Mouse (Mus musculus) left cerebral cortex, postnatal 25 days (tissue): ENCODE data around the gene Adam26b. TPM values are rescaled to one million over a fixed set of nuclear protein-coding genes. Genes with fewer than 3 reads are reported as not detected.
"Not testable (repeated sequence)": the region's sequence is repeated elsewhere in the genome, so short reads cannot be mapped to it uniquely, and the experiment has no call there.

Source experiments
- DNase-seq, 2 experiments: peaks; one replicate each; pipeline ENCODE4 v3.0.0; 2022; ENCODE audit warnings: low spot score in 2 of 2, mixed read lengths in 1 of 2
- intact Hi-C: fragments of 180-260 bp; cut with DNase I; formaldehyde crosslinking; loops from one replicate; pipeline ENCODE4 v1.15.1; 2025
- total RNA-seq, 2 experiments: library from RNA; stranded (reverse); gene quantifications; 2 replicates each; pipeline ENCODE4 v1.2.3; 2021

The Adam26b gene
- total RNA-seq = not detected

DNA sequence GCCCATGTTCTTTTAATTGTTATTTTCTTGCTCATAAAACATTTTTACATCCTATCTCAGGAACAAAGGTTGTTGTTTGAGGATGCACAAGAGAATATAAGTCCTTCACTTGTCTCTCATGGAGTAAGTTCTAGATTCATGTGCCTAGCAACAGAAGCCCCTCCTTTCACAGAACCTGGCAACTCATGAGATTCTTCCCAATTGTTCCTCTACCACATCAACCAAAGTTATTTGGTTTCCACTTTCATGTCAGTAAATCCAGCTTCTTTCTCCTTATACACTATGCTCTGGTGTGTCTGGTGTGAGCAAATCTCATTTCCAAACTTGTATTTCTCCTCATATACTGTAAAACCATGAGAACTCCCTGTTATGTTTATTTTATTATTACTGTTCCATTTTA, at the start of gene Adam26b:
Adam26b (minus strand) TSS at position 101 of the 400 bp plus-strand sequence.
- intact Hi-C loops = not testable (repeated sequence)

DNA sequence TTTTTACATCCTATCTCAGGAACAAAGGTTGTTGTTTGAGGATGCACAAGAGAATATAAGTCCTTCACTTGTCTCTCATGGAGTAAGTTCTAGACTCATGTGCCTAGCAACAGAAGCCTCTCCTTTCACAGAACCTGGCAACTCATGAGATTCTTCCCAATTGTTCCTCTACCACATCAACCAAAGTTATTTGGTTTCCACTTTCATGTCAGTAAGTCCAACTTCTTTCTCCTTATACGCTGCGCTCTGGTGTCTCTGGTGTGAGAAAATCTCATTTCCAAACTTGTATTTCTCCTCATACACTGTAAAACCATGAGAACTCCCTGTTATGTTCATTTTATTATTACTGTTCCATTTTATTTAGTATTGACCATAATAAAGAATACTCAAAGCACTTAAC, 48.7 kb upstream of the Adam26b start, which contains the start of gene Adam26a:
Adam26a (minus strand) TSS at position 101 of the 400 bp plus-strand sequence.
- intact Hi-C loops, DNase-seq: not testable (repeated sequence)

More for the DNA sequence above, at the start of gene Adam26b:
- not testable (repeated sequence) for DNase-seq

Other genes starting within 250 kb of the Adam26b start
- not detected for gene Zfp42, start 221.1 kb downstream of the Adam26b start, total RNA-seq
- gene Adam26a, start 48.6 kb upstream of the Adam26b start, total RNA-seq = not detected
- not detected for gene Gm5346, start 99.2 kb upstream of the Adam26b start, total RNA-seq
- gene Adam34, start 181.9 kb upstream of the Adam26b start, total RNA-seq = not detected